Mouse (Mus musculus) lung, postnatal 0 days (tissue): ENCODE data around the gene Ercc2.

Source experiments
- CTCF ChIP-seq: IDR thresholded peaks from 2 replicates; pipeline ENCODE4 v1.5.1; 2016; ENCODE audit warnings: antibody characterized with exemption, mild to moderate bottlenecking
- EP300 ChIP-seq: IDR thresholded peaks from 2 replicates; pipeline ENCODE4 v1.6.1; 2016; ENCODE audit warnings: antibody characterized with exemption, mild to moderate bottlenecking, control low read depth

- TF ChIP-seq CTCF, result no peak
- no peak for TF ChIP-seq EP300
Measured at GRCm38 (mm10) chr7:19394484-19394883, 12.7 kb downstream of the Ercc2 start.
